Mouse (Mus musculus) embryo, embryonic 11 days (tissue): Measurements from ENCODE around the gene Megf9.

Source experiments
- DNase-seq: peaks from one replicate; pipeline ENCODE4 v3.0.0-alpha.2; 2015

The Megf9 gene

GRCm38 (mm10) chr4:70534891-70535269 lies at the start of gene Megf9:
TSS of gene Megf9 (minus strand) at chr4:70534995.
- peak; percentile 99 for DNase-seq

DNA sequence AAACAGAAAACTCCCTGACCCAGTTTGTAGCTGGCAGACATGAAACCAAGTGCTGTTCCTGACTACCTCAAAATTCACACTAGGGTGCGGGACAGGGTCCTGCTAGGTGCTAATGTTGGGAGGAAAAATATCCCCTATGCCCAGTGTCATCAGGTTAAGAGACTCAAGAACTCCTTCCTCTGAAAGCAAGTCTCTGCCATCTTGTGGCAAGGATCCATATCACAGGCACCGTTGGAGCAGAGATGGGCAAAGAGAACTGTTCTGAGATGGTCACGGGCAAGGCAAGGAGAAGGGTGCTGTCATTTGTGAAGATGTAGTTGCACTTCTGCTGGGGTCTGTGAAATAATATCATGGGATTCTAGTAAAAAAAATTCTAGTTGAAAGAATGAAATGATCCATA lies 44.9 kb upstream of the Megf9 start:
- DNase-seq = peak; percentile 53

GRCm38 (mm10) chr4:70578301-70578700 lies 43.5 kb upstream of the Megf9 start:
- no peak for DNase-seq

DNA sequence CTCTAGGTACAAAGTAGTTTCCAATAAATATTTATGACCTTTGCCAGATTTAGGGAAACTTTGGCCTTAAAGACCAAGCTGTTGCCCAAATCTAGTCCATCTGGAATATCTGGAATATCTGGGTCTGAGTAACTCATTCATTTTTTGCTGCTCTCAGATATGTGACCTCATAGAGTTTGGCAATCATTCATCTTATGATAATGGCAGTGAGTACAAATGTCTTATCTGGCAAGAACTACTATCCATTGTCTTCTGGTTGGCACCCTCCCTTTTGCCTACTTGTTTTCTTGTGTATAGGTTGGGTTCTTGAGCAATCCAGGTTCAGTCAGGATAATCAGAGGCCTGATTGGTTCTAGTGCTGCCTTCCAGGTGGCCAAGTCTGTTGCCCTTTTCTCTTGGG lies 41.3 kb upstream of the Megf9 start:
- DNase-seq = no peak

- DNase-seq = no peak
These were observed 39.1 kb upstream of the Megf9 start for GRCm38 (mm10) chr4:70573926-70574325.

DNA sequence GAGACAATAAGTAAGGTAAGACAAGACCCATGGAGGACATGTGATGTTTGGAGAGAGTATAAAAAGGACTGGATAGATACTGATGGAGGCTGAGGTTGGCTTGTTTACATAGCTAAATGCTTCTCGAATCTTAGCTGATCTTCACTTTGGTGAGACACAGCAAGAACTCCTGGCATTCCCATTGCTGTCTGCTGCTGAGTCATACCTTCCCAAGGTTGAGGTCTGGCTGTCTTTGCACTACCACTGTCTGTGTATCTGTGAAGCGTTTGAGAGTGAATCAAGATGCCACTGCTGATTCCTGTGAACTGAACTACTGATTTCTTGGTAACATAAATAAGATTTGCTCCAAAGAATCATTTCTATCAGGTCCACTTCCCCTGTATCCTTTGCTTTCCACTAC lies 19.1 kb upstream of the Megf9 start:
- no peak for DNase-seq

DNA sequence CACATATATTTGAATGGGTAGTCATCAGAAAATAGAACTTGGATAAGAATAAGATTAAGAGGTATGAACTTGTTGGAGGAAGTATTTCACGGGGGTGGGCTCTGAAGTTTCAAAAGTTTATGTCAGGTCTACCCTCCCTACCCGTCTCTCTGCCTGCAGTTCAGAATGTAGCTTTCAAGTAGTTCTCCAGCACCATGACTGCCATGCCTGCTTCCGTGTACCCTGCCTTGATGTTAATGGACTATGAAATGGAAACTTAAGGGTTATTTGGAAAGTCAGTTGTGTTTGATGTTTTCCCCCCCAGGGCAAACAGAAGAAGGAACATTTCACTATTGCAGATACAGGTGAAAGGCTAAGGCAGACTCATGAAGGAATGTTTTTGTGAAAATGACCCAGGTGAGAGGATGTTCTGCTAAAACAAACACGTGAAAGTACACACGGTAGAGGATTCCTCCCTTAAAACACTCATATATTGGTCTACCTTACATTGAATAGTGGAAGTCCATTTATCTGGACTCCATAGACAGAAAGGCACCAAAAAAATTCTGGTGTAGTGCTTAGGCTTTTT lies 18.5 kb upstream of the Megf9 start:
- DNase-seq = no peak

GRCm38 (mm10) chr4:70552120-70552519 lies 17.3 kb upstream of the Megf9 start:
- DNase-seq = no peak

GRCm38 (mm10) chr4:70547411-70548148 lies 12.8 kb upstream of the Megf9 start:
- no peak for DNase-seq

- no peak for DNase-seq
These were observed 11.2 kb upstream of the Megf9 start for GRCm38 (mm10) chr4:70545869-70546542.

- no peak for DNase-seq
These were observed 9.6 kb upstream of the Megf9 start for GRCm38 (mm10) chr4:70544390-70544789.

- DNase-seq = no peak
These were observed 7.6 kb upstream of the Megf9 start for GRCm38 (mm10) chr4:70542387-70542786.

DNA sequence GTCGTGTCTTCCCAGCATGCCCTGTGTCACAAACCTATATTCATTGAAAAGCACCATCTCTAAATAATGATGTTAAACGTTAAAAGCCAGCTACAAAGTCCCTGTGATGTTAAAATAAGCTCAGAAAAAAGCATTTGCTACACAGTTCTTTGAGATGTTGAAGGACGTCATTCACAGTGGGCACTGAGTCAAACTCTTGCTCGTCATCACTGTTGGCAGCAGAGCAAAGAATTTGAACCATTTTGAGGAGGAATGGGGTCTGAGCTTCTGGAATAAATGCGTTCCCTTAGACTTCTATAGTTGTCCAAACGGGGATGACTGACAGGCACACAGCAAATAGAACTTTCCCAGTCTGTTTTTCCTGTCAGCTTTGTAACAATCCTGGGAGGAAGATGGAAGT lies 5.9 kb upstream of the Megf9 start:
- no peak for DNase-seq

DNA sequence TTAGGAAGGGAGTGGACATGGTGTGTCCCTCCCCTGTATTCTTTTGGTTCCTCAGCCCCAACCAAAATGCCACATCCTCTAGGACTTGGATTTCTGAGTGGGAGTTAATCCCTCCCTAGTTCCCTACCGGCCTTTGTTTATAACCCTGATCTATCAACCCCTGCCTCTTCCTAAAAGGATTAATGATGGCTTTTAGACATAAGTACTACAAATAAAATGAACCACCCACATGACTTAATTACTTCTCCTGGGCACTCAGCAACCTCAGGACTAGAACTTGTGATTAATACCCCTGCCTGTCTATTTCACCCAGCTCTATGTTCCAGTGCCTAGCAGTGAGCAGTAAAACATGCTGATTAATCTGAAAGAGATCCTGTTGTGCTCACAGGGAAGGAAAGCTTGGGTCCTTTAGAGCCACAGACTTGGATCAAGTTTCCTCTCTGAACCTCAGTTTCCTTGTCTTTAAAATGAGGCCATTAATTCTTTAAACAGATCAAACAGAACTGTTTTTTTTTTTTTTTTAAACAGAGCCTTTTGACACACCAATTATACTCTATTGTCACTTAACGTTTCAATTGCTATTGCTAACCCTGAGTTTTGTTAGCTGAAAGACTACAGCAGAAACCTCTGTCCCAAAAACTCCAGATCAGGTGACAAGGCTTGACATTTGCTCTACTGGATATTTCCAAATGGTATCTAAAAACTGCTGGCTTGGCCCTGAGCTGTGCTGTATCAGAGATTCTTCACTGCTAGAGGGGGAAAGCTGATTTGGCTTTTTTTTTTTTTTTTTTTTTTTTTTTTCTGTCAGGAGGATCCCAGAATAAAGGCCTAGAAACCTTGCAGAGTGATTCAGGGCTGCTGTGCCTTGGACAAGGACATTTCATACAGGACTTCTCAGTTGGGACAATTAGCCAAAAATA lies 2.1 kb upstream of the Megf9 start:
- peak; percentile 27 for DNase-seq

DNA sequence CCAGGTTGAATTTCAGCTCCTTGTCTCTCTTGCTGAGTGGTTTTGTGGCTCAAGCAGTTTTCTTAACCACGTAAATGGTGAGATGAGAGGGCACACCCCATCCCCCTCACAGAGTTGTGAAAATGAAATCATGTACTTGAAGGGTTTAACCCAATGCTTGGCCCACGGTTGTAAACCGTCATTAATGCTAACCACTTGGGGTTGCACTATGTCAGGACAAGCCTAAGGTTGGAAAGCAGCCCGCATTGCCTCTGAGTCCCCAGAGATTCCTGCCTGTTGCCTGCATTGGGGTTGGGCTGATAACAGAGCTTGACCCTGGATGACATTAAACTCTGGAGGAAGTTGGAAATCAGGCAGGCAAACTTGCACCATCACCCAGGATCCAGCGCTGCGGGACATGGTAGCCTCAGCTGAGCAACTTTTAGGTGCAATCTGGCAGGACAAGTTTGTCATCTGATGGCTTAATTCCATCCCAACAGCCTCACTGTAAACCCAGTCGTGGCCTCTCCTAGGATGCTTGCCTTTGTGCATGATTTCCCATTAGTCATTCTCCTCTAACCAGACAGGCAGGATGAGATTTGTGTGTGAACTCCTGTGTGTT lies 1.0 kb upstream of the Megf9 start:
- DNase-seq = peak; percentile 60

DNA sequence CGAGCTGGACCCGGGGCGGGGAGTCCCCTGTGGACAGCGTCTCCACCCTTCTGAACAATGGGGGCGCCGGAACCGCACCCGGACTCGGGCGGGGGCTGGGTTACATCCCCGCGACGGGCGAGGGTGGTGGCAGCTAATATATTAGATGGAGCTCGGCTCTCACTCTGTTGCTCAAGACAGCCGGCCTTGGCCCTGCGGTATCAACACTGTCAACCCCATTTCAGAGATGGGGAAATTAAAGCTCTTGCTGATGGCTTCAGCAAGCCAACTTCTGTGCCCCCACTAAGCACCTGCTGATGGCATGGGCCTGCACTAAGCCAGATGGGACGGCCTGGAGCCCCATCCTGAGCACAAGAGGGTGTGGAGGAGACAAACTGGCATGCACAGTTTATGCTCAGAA lies 494 bp upstream of the Megf9 start:
- no peak for DNase-seq

DNA sequence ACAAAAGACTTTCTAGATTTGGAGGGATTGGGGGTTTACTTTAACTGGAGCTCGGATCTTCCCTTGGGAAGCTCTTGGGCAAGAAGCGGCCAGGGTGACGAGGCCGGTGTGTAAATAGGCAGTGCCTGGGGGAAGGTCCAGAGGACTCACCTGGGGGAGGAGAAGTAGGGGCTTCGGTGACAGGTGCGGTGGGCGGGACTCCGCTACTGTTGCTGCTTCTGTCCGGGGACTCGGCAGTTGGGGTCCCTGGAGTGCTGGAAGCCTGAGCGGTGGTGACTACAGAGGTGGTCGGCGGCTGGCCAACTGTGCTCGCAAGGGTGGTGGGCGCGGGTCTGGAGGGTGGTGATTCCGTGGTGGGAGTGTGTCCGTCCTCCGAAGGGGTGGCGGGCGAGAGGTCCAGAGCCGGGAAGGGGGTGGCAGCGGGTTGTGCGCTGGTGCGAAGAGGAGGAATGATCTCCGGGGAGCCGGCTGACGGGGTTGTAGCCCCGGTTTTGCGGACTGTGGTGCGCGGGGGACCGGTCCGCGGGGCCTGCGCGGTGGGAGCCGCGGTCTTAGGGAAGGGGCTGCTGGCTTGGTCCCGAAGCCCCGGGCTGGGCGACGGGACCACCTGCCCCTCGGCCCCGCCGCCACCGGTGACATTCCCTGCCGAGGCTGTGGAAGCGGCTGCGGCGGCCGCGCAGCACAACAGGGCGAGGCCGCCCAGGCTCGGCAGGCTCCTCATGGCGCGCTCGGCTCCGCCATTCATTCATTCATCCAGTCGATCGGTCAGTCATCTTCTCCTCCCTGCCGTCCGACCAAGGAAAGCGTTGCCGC lies 511 bp downstream of the Megf9 start:
- peak; percentile 49 for DNase-seq

DNA sequence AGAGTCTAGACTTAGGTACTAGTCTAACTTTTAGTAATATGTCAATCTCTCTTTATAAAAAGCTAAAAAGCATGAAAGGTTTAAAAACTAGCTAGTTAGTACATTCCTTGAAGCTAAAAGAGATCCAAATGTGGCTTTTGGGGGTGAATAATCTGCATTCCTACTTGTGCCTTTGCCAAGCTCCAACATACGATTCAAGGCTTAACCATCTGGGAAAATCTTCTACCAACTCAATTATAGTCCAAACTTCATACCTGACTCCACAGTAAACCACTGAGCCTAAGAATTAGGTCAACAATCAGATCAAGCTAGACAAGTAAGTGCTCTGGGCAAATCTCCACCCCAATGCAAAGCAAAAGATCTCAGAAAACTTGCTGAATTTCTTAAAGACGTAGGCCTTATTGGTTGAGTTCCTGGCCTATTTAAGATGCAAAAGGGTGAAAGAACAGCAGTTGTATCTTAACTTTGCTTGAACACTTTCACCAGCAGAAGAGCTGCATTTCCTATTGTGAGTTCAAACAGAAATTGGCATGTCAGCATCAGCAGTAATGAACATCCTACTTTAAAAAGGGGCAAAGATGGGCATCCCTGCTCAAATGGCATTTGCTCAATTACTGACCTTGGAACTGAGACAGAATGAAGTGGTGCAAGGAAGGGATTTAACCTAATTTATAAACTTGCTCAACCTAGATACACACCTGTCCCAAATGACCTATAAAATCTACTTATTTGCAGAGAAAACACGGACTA lies 1.6 kb downstream of the Megf9 start:
- no peak for DNase-seq

DNA sequence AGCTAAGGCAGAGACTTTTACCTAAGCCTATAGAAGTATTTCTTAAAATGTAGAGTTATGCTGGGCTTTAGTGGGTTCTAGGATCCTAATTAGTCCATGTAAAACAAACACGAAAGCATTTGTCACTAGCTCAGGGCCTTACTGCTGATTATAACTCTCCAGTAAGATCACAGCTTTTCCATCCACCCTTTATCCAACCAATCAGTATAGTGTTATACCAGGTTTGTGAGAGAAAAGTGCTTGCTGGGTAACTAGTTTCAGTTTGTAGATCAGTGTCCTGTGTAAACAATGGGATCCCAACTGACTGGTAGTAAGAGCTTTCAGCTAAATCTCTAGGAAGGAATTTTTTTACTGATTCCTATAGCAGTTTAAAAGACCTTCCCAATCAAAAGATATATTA lies 3.8 kb downstream of the Megf9 start:
- no peak for DNase-seq

GRCm38 (mm10) chr4:70528622-70529021 lies 6.2 kb downstream of the Megf9 start:
- no peak for DNase-seq

DNA sequence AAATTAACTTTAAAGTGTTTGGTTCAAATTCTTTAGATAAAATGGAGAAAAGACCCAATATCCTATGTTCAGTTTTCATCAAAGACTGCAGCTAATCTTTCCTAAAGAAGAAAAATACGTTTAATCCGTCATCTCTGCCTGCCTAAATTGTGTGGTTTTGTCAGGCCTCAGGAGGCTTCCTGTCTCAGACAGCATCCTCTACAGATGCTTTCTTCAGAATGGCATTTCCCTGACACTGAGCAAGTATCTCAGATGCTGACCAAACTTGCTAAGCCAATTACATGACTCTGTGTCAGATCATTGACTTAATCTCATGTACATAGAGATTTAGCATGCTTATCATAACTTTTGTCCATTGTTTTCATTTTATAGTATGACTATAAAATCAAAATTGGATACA lies 11.4 kb downstream of the Megf9 start:
- DNase-seq = no peak
